Mouse (Mus musculus): Measurements from ENCODE around the gene Zfp597. TPM values are rescaled to one million over a fixed set of nuclear protein-coding genes. Genes with fewer than 3 reads are reported as not detected.

The Zfp597 gene
- 9.7 and 12.9 TPM in 2 replicates for polyA plus RNA-seq (2016; fragmentation: Nextera tagmentation; extraction: Ambion mirVana)

- Histone ChIP-seq H3K9me3 (no peaks in the 10 kb centered on the region), H3K27me3 (no peaks in the 10 kb centered on the region), H3K4me2 (peak within 1 kb of the TSS; percentile 75), H3K27ac (peak within 1 kb of the TSS; percentile 92), H3K36me3 (replicated peaks) (0 out of 2 replicates have a peak, but pooled peaks cover 4% of the 10 kb centered on the region), H3K4me3 (replicated peaks) (peak within 1 kb of the TSS; percentile 89), H3K4me1 (peaks cover 15% of the 10 kb centered on the region), H3K9ac (peak within 1 kb of the TSS; percentile 90)
- under 1% methylated on average over 77 of the region's 88 CpGs for WGBS
- peak; percentile 99 for ATAC-seq (ENCODE audit: low FRiP score)
Measured at GRCm38 (mm10) chr16:3884201-3885064, at the start of gene Zfp597, which contains the start of gene Gm20695. Gene Zfp597, minus strand, starts transcription at chr16:3884561. Gene Gm20695, plus strand, starts transcription at chr16:3884648.

GRCm38 (mm10) chr16:3934091-3934490, 49.7 kb upstream of the Zfp597 start:
- 94% methylated on average over 1 of the region's 1 CpGs for WGBS
- Histone ChIP-seq H3K4me3 (replicated peaks) (no peak overlapping the region), H3K4me1 (no peaks in the 10 kb centered on the region), H3K9me3 (no peaks in the 10 kb centered on the region), H3K4me2 (no peak overlapping the region), H3K9ac (no peak overlapping the region), H3K36me3 (replicated peaks) (peaks cover 75% of the 10 kb centered on the region), H3K27me3 (no peaks in the 10 kb centered on the region), H3K27ac (no peak overlapping the region)
- no peak for ATAC-seq (ENCODE audit: low FRiP score)

- Histone ChIP-seq H3K36me3 (replicated peaks) (peaks cover 73% of the 10 kb centered on the region), H3K4me2 (no peak overlapping the region), H3K27ac (no peak overlapping the region), H3K4me3 (replicated peaks) (no peak overlapping the region), H3K27me3 (no peaks in the 10 kb centered on the region), H3K4me1 (no peaks in the 10 kb centered on the region), H3K9ac (no peak overlapping the region), H3K9me3 (no peaks in the 10 kb centered on the region)
- WGBS: 89% methylated on average over 6 of the region's 6 CpGs
- ATAC-seq (ENCODE audit: low FRiP score): no peak
Measured at GRCm38 (mm10) chr16:3933536-3933935, 49.2 kb upstream of the Zfp597 start.

GRCm38 (mm10) chr16:3929151-3929550, 44.8 kb upstream of the Zfp597 start:
- Histone ChIP-seq H3K27me3 (no peaks in the 10 kb centered on the region), H3K9ac (no peak overlapping the region), H3K27ac (no peak overlapping the region), H3K36me3 (replicated peaks) (peaks cover 67% of the 10 kb centered on the region), H3K4me2 (no peak overlapping the region), H3K4me1 (no peaks in the 10 kb centered on the region), H3K9me3 (no peaks in the 10 kb centered on the region), H3K4me3 (replicated peaks) (no peak overlapping the region)
- 80% methylated on average over 7 of the region's 7 CpGs for WGBS
- ATAC-seq (ENCODE audit: low FRiP score): no peak

- H3K9me3 ChIP-seq: no peaks in the 10 kb centered on the region
- no peaks in the 10 kb centered on the region for H3K27me3 ChIP-seq
- no peak for ATAC-seq (ENCODE audit: low FRiP score)
- no peak overlapping the region for H3K4me3 ChIP-seq (replicated peaks)
- no peaks in the 10 kb centered on the region for H3K4me1 ChIP-seq
- H3K27ac ChIP-seq: no peak overlapping the region
- no peak overlapping the region for H3K9ac ChIP-seq
- H3K4me2 ChIP-seq: no peak overlapping the region
- 84% methylated on average over 1 of the region's 1 CpGs for WGBS
- H3K36me3 ChIP-seq (replicated peaks): peaks cover 67% of the 10 kb centered on the region
Measured at GRCm38 (mm10) chr16:3928582-3928981, 44.2 kb upstream of the Zfp597 start.

- Histone ChIP-seq H3K4me3 (replicated peaks) (no peak overlapping the region), H3K4me1 (no peaks in the 10 kb centered on the region), H3K9me3 (no peaks in the 10 kb centered on the region), H3K36me3 (replicated peaks) (peaks cover 73% of the 10 kb centered on the region), H3K4me2 (no peak overlapping the region), H3K27ac (no peak overlapping the region), H3K27me3 (no peaks in the 10 kb centered on the region), H3K9ac (no peak overlapping the region)
- 87% methylated on average over 4 of the region's 4 CpGs for WGBS
- ATAC-seq (ENCODE audit: low FRiP score): no peak
Measured at GRCm38 (mm10) chr16:3923966-3924365, 39.6 kb upstream of the Zfp597 start.

- no peak overlapping the region for H3K27ac ChIP-seq
- no peak overlapping the region for H3K9ac ChIP-seq
- H3K27me3 ChIP-seq: no peaks in the 10 kb centered on the region
- no peak overlapping the region for H3K4me2 ChIP-seq
- H3K9me3 ChIP-seq: no peaks in the 10 kb centered on the region
- no peak overlapping the region for H3K4me3 ChIP-seq (replicated peaks)
- WGBS: 92% methylated on average over 3 of the region's 3 CpGs
- no peaks in the 10 kb centered on the region for H3K4me1 ChIP-seq
- H3K36me3 ChIP-seq (replicated peaks): peaks cover 70% of the 10 kb centered on the region
- ATAC-seq (ENCODE audit: low FRiP score): no peak
Measured at GRCm38 (mm10) chr16:3923515-3923914, 39.2 kb upstream of the Zfp597 start.

- Histone ChIP-seq H3K27me3 (no peaks in the 10 kb centered on the region), H3K4me1 (no peaks in the 10 kb centered on the region), H3K27ac (no peak overlapping the region), H3K4me2 (no peak overlapping the region), H3K9ac (no peak overlapping the region), H3K36me3 (replicated peaks) (peaks cover 53% of the 10 kb centered on the region), H3K9me3 (no peaks in the 10 kb centered on the region), H3K4me3 (replicated peaks) (no peak overlapping the region)
- ATAC-seq (ENCODE audit: low FRiP score): no peak
- 91% methylated on average over 2 of the region's 2 CpGs for WGBS
Measured at GRCm38 (mm10) chr16:3920756-3921155, 36.4 kb upstream of the Zfp597 start.

GRCm38 (mm10) chr16:3909118-3909517, 24.8 kb upstream of the Zfp597 start:
- Histone ChIP-seq H3K4me1 (peaks cover 9% of the 10 kb centered on the region), H3K9me3 (no peaks in the 10 kb centered on the region), H3K4me2 (peak overlapping the region; percentile 79), H3K27ac (peak overlapping the region; percentile 74), H3K27me3 (no peaks in the 10 kb centered on the region), H3K36me3 (replicated peaks) (peaks cover 33% of the 10 kb centered on the region), H3K4me3 (replicated peaks) (peak overlapping the region; percentile 63), H3K9ac (peak overlapping the region; percentile 73)
- WGBS: 10% methylated on average over 20 of the region's 20 CpGs
- no peak for ATAC-seq (ENCODE audit: low FRiP score)

- H3K9ac ChIP-seq: peak within 1 kb of the TSS; percentile 73
- peaks cover 34% of the 10 kb centered on the region for H3K36me3 ChIP-seq (replicated peaks)
- ATAC-seq (ENCODE audit: low FRiP score): peak; percentile 97
- no peaks in the 10 kb centered on the region for H3K27me3 ChIP-seq
- peak within 1 kb of the TSS; percentile 63 for H3K4me3 ChIP-seq (replicated peaks)
- peaks cover 9% of the 10 kb centered on the region for H3K4me1 ChIP-seq
- 0% methylated on average over 33 of the region's 33 CpGs for WGBS
- H3K9me3 ChIP-seq: no peaks in the 10 kb centered on the region
- H3K27ac ChIP-seq: peak within 1 kb of the TSS; percentile 74
- H3K4me2 ChIP-seq: peak within 1 kb of the TSS; percentile 79
Measured at GRCm38 (mm10) chr16:3908537-3909111, 24.3 kb upstream of the Zfp597 start, which contains the start of the genes 1700037C18Rik and Cluap1. Gene 1700037C18Rik, minus strand, starts transcription at chr16:3908689. Gene Cluap1, plus strand, starts transcription at chr16:3908801.

- no peak overlapping the region for H3K9ac ChIP-seq
- no peak overlapping the region for H3K27ac ChIP-seq
- ATAC-seq (ENCODE audit: low FRiP score): no peak
- no peaks in the 10 kb centered on the region for H3K9me3 ChIP-seq
- peaks cover 9% of the 10 kb centered on the region for H3K4me1 ChIP-seq
- WGBS: 78% methylated on average over 2 of the region's 2 CpGs
- peaks cover 38% of the 10 kb centered on the region for H3K36me3 ChIP-seq (replicated peaks)
- no peaks in the 10 kb centered on the region for H3K27me3 ChIP-seq
- no peak overlapping the region for H3K4me3 ChIP-seq (replicated peaks)
- H3K4me2 ChIP-seq: no peak overlapping the region
Measured at GRCm38 (mm10) chr16:3907471-3907870, 23.1 kb upstream of the Zfp597 start.

GRCm38 (mm10) chr16:3896553-3896952, 12.2 kb upstream of the Zfp597 start:
- H3K4me2 ChIP-seq: no peak overlapping the region
- no peak overlapping the region for H3K27ac ChIP-seq
- no peak for ATAC-seq (ENCODE audit: low FRiP score)
- no peaks in the 10 kb centered on the region for H3K27me3 ChIP-seq
- no peak overlapping the region for H3K4me3 ChIP-seq (replicated peaks)
- WGBS: 87% methylated on average over 1 of the region's 1 CpGs
- no peaks in the 10 kb centered on the region for H3K4me1 ChIP-seq
- H3K36me3 ChIP-seq (replicated peaks): peaks cover 56% of the 10 kb centered on the region
- no peaks in the 10 kb centered on the region for H3K9me3 ChIP-seq
- no peak overlapping the region for H3K9ac ChIP-seq
